Mouse (Mus musculus) myocyte (in vitro differentiated cells): Measurements from ENCODE around the gene Hrh1. TPM values are rescaled to one million over a fixed set of nuclear protein-coding genes. Genes with fewer than 3 reads are reported as not detected.

ENCODE experiments used
- H3K27me3 ChIP-seq: one replicate; pipeline ENCODE4 v1.6.1; 2011; ENCODE audit not compliant: control insufficient read depth, insufficient read depth, insufficient read length
- H3K36me3 ChIP-seq: one replicate; pipeline ENCODE4 v1.6.1; 2011; ENCODE audit not compliant: control insufficient read depth, insufficient read depth
- H3K4me2 ChIP-seq: one replicate; pipeline ENCODE4 v1.6.1; 2011; ENCODE audit warnings: low read depth, control low read depth
- H3K4me3 ChIP-seq: one replicate; pipeline ENCODE4 v1.5.1; 2011; ENCODE audit warnings: mild to moderate bottlenecking, control low read depth, moderate library complexity
- H3K79me2 ChIP-seq: one replicate; pipeline ENCODE4 v1.6.1; 2011; ENCODE audit not compliant: control insufficient read depth, insufficient read depth
- H3ac ChIP-seq: one replicate; pipeline ENCODE4 v1.6.1; 2011; ENCODE audit not compliant: control insufficient read depth, insufficient read length
- CEBPB ChIP-seq: IDR thresholded peaks from 2 replicates; pipeline ENCODE4 v1.6.1; 2011; ENCODE audit warnings: mild to moderate bottlenecking, moderate library complexity; ENCODE audit not compliant: poor library complexity, insufficient read depth, severe bottlenecking
- E2F4 ChIP-seq: IDR thresholded peaks from one replicate; pipeline ENCODE4 v1.6.1; 2011; ENCODE audit warnings: mild to moderate bottlenecking, control low read depth, moderate library complexity; ENCODE audit not compliant: insufficient read depth
- MAX ChIP-seq: IDR thresholded peaks from one replicate; pipeline ENCODE4 v1.6.1; 2011; ENCODE audit warnings: low read depth, mild to moderate bottlenecking, control low read depth
- MYOD1 ChIP-seq, 3 experiments: IDR thresholded peaks; one replicate each; pipeline ENCODE4 v1.6.1; 2011; ENCODE audit warnings: control low read depth in 2 of 3, low read depth in 2 of 3, mild to moderate bottlenecking in 2 of 3, moderate library complexity in 1 of 3; ENCODE audit not compliant: insufficient read length in 2 of 3, control insufficient read depth in 1 of 3
- MYOG ChIP-seq, 3 experiments: IDR thresholded peaks; one replicate each; pipeline ENCODE4 v1.6.1; 2011; ENCODE audit warnings: control low read depth in 2 of 3, low read depth in 2 of 3, mild to moderate bottlenecking in 2 of 3; ENCODE audit not compliant: insufficient read length in 2 of 3, control insufficient read depth in 1 of 3, insufficient read depth in 1 of 3
- POLR2A ChIP-seq: IDR thresholded peaks from one replicate; pipeline ENCODE4 v1.6.1; 2011; ENCODE audit warnings: low read depth, mild to moderate bottlenecking, control low read depth, moderate library complexity; ENCODE audit not compliant: insufficient read length
- POLR2AphosphoS2 ChIP-seq: IDR thresholded peaks from one replicate; pipeline ENCODE4 v1.6.1; 2011; ENCODE audit warnings: low read depth, control low read depth; ENCODE audit not compliant: insufficient read length
- REST ChIP-seq: IDR thresholded peaks from one replicate; pipeline ENCODE4 v1.6.1; 2011; ENCODE audit warnings: mild to moderate bottlenecking, control low read depth, moderate library complexity; ENCODE audit not compliant: insufficient read depth, insufficient read length
- SRF ChIP-seq: IDR thresholded peaks from one replicate; pipeline ENCODE4 v1.6.1; 2011; ENCODE audit warnings: low read depth; ENCODE audit not compliant: control insufficient read depth, insufficient read length
- TCF12 ChIP-seq: IDR thresholded peaks from one replicate; pipeline ENCODE4 v1.6.1; 2011; ENCODE audit warnings: mild to moderate bottlenecking, control low read depth; ENCODE audit not compliant: poor library complexity, insufficient read depth, severe bottlenecking
- TCF3 ChIP-seq: IDR thresholded peaks from one replicate; pipeline ENCODE4 v1.6.1; 2011; ENCODE audit warnings: low read depth, control low read depth; ENCODE audit not compliant: insufficient read length
- USF1 ChIP-seq: IDR thresholded peaks from one replicate; pipeline ENCODE4 v1.6.1; 2011; ENCODE audit warnings: low read depth, mild to moderate bottlenecking, control low read depth, moderate library complexity
- polyA plus RNA-seq: library from polyadenylated mRNA; unstranded; fragments of >200 nt; fragmentation: generic; extraction: Trizol; gene quantifications from one replicate; pipeline ENCODE4 v1.2.1, GENCODE M21; 2012; ENCODE audit warnings: missing spikeins

Gene Hrh1
- polyA plus RNA-seq, 1 experiment, result 0.50 TPM

- H3K79me2 ChIP-seq, result no peaks in the 10 kb centered on the region
- TF ChIP-seq TCF3 (no peak), POLR2A (no peak), MAX (no peak), MYOD1 (IDR thresholded peaks at IDR 0.05; ENCODE audit: control insufficient read depth in 1 of 3, insufficient read length in 2 of 3, low read depth in 2 of 3) (no peak), REST (no peak), USF1 (no peak), POLR2AphosphoS2 (no peak), E2F4 (no peak), SRF (no peak), MYOG (IDR thresholded peaks at IDR 0.05; ENCODE audit: control insufficient read depth in 1 of 3, insufficient read depth in 1 of 3, insufficient read length in 2 of 3, low read depth in 2 of 3) (no peak), CEBPB (no peak), TCF12 (no peak)
- no peak overlapping the region for H3K4me2 ChIP-seq
- no peaks in the 10 kb centered on the region for H3K36me3 ChIP-seq
- no peak overlapping the region for H3K4me3 ChIP-seq
- no peaks in the 10 kb centered on the region for H3K27me3 ChIP-seq
- H3ac ChIP-seq, result no peak overlapping the region
These were observed 25.4 kb downstream of the Hrh1 start for GRCm38 (mm10) chr6:114423051-114423676.

GRCm38 (mm10) chr6:114425343-114425742 lies 27.6 kb downstream of the Hrh1 start:
- Histone ChIP-seq H3K4me2 (no peak overlapping the region), H3K36me3 (no peaks in the 10 kb centered on the region), H3K79me2 (no peaks in the 10 kb centered on the region), H3K4me3 (no peak overlapping the region), H3ac (no peak overlapping the region), H3K27me3 (no peaks in the 10 kb centered on the region)
- no peak for TF ChIP-seq TCF3
- no peak for TF ChIP-seq MAX
- no peak for TF ChIP-seq E2F4
- no peak for TF ChIP-seq SRF
- TF ChIP-seq MYOG (IDR thresholded peaks at IDR 0.05; ENCODE audit: control insufficient read depth in 1 of 3, insufficient read depth in 1 of 3, insufficient read length in 2 of 3, low read depth in 2 of 3), result no peak
- TF ChIP-seq CEBPB, result no peak
- TF ChIP-seq MYOD1 (IDR thresholded peaks at IDR 0.05; ENCODE audit: control insufficient read depth in 1 of 3, insufficient read length in 2 of 3, low read depth in 2 of 3), result no peak
- no peak for TF ChIP-seq POLR2AphosphoS2
- no peak for TF ChIP-seq USF1
- TF ChIP-seq REST, result no peak
- TF ChIP-seq TCF12, result no peak
- no peak for TF ChIP-seq POLR2A

DNA sequence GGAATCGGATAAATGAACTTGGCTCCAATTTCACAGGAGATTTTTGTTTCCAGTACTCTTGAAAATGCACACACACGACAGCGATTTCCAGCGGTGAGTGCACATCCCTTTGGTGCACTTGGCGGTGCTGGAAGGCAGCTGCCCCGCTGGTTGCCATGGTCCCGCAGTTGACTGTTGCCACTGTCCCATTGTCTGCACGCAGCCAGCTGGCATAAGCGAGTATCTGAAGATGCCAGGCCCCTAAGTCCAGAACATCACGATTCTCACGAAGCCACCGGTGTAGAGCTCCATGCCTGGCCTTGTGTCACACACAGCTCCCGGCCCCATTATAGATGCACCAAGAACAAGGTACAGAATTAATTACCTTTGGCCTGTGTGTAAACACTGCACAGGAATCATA lies 29.9 kb downstream of the Hrh1 start:
- Histone ChIP-seq H3K4me2 (no peak overlapping the region), H3K4me3 (no peak overlapping the region), H3K79me2 (no peaks in the 10 kb centered on the region), H3K36me3 (no peaks in the 10 kb centered on the region), H3ac (no peak overlapping the region), H3K27me3 (no peaks in the 10 kb centered on the region)
- TF ChIP-seq USF1 (no peak), TCF3 (no peak), MYOG (IDR thresholded peaks at IDR 0.05; ENCODE audit: control insufficient read depth in 1 of 3, insufficient read depth in 1 of 3, insufficient read length in 2 of 3, low read depth in 2 of 3) (no peak), MYOD1 (IDR thresholded peaks at IDR 0.05; ENCODE audit: control insufficient read depth in 1 of 3, insufficient read length in 2 of 3, low read depth in 2 of 3) (no peak), REST (no peak), E2F4 (no peak), TCF12 (no peak)

- TF ChIP-seq POLR2A, result no peak
- no peak for TF ChIP-seq TCF12
- no peak for TF ChIP-seq E2F4
- no peak for TF ChIP-seq USF1
- TF ChIP-seq MAX, result no peak
- no peak for TF ChIP-seq POLR2AphosphoS2
- no peak for TF ChIP-seq SRF
- no peak for TF ChIP-seq REST
- no peak for TF ChIP-seq MYOD1 (IDR thresholded peaks at IDR 0.05; ENCODE audit: control insufficient read depth in 1 of 3, insufficient read length in 2 of 3, low read depth in 2 of 3)
- no peak for TF ChIP-seq TCF3
- no peak for TF ChIP-seq MYOG (IDR thresholded peaks at IDR 0.05; ENCODE audit: control insufficient read depth in 1 of 3, insufficient read depth in 1 of 3, insufficient read length in 2 of 3, low read depth in 2 of 3)
- no peak for TF ChIP-seq CEBPB
- no peak overlapping the region for H3ac ChIP-seq
- no peaks in the 10 kb centered on the region for H3K79me2 ChIP-seq
- H3K4me2 ChIP-seq, result no peak overlapping the region
- no peaks in the 10 kb centered on the region for H3K36me3 ChIP-seq
- H3K4me3 ChIP-seq, result no peak overlapping the region
- H3K27me3 ChIP-seq, result no peaks in the 10 kb centered on the region
These were observed 31.1 kb downstream of the Hrh1 start for GRCm38 (mm10) chr6:114428831-114429230.

- TF ChIP-seq CEBPB (no peak), MYOD1 (IDR thresholded peaks at IDR 0.05; ENCODE audit: control insufficient read depth in 1 of 3, insufficient read length in 2 of 3, low read depth in 2 of 3) (no peak), MAX (no peak), MYOG (IDR thresholded peaks at IDR 0.05; ENCODE audit: control insufficient read depth in 1 of 3, insufficient read depth in 1 of 3, insufficient read length in 2 of 3, low read depth in 2 of 3) (no peak), SRF (no peak), TCF3 (no peak), POLR2A (no peak), USF1 (no peak), TCF12 (no peak), POLR2AphosphoS2 (no peak), E2F4 (no peak), REST (no peak)
- H3K36me3 ChIP-seq, result no peaks in the 10 kb centered on the region
- no peaks in the 10 kb centered on the region for H3K79me2 ChIP-seq
- H3K27me3 ChIP-seq, result no peaks in the 10 kb centered on the region
- no peak overlapping the region for H3ac ChIP-seq
- H3K4me2 ChIP-seq, result no peak overlapping the region
- H3K4me3 ChIP-seq, result no peak overlapping the region
These were observed 34.9 kb downstream of the Hrh1 start for GRCm38 (mm10) chr6:114432591-114432990.
